In genomic region chr13:118088100-118088499, GRCm38 (mm10) we compare ENCODE assay signal across 19 mouse cellular contexts.
"Had no signal": no experiment of that assay in that cellular context is flagged by ENCODE, and none has a peak within 500 bp of the region (broad histone marks: within the 10 kb centered on the region; RNA-seq: fewer than 3 reads in every experiment).

No protein-coding gene starts in this region.

- H3K27ac ChIP-seq: lung, embryonic 15.5 days; midbrain, embryonic 10.5 days; midbrain, embryonic 12.5 days; neural tube, embryonic 13.5 days; neural tube, embryonic 15.5 days had no signal

- ATAC-seq: lung, postnatal 0 days; midbrain, embryonic 16.5 days had no signal

- H3K4me3 ChIP-seq: lung, embryonic 15.5 days; midbrain, embryonic 10.5 days; midbrain, embryonic 12.5 days; myocyte; neural tube, embryonic 13.5 days; neural tube, embryonic 15.5 days had no signal

- H3K4me2 ChIP-seq: lung, embryonic 15.5 days; midbrain, embryonic 12.5 days; neural tube, embryonic 13.5 days; neural tube, embryonic 15.5 days had no signal

- H3K9ac ChIP-seq: lung, embryonic 15.5 days; midbrain, embryonic 12.5 days; neural tube, embryonic 13.5 days; neural tube, embryonic 15.5 days had no signal

- H3K9me3 ChIP-seq: lung, embryonic 15.5 days; midbrain, embryonic 10.5 days; midbrain, embryonic 12.5 days; neural tube, embryonic 13.5 days; neural tube, embryonic 15.5 days had no signal

- H3K27me3 ChIP-seq: lung, embryonic 15.5 days; midbrain, embryonic 12.5 days; neural tube, embryonic 13.5 days; neural tube, embryonic 15.5 days had no signal

- DNase-seq: lung, adult 18-20 months; lung, postnatal 4 days; midbrain, embryonic 14.5 days; retina, postnatal 1 day; right cerebral cortex, adult 18-20 months; right cerebral cortex, postnatal 25 days; right cerebral cortex, postnatal 4 days; spleen, adult 18-20 months; thymus, adult 18-20 months; thymus, postnatal 14 days; thymus, postnatal 36 days had no signal

- H3K4me1 ChIP-seq: midbrain, embryonic 10.5 days; midbrain, embryonic 12.5 days; neural tube, embryonic 13.5 days; neural tube, embryonic 15.5 days had no signal

- H3K36me3 ChIP-seq: lung, embryonic 15.5 days; midbrain, embryonic 10.5 days; midbrain, embryonic 12.5 days; neural tube, embryonic 13.5 days; neural tube, embryonic 15.5 days had no signal
